Mouse (Mus musculus) cerebellum, postnatal 25 days (tissue): ENCODE results near the gene Tdpoz4.
"Not testable (repeated sequence)": the region's sequence is repeated elsewhere in the genome, so short reads cannot be mapped to it uniquely, and the experiment has no call there.

ENCODE experiments used
- DNase-seq, 2 experiments: peaks; one replicate each; pipeline ENCODE4 v3.0.0; 2021; ENCODE audit warnings: mixed read lengths in 2 of 2

The Tdpoz4 gene

DNA sequence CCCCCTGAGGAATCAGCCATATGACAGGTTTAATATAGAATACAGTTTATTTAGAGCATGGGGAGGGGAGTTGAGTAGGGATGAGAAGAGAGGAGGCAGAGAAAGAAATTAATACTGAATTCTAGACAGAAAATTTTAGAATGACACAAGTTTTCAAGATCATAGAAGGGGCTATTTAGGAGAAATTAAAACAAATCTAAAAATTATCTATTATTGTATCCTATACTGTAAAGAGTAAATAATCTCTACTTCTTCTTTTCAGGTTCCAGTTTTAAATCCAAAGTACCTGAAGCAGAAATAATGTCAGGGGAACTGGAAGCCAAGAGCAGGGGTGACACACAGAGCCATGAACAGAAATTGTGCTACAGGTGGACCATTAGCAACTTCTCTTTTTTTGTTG is at the start of gene Tdpoz4:
TSS of gene Tdpoz4 (plus strand) at position 301 of the 400 bp plus-strand sequence.
- not testable (repeated sequence) for DNase-seq

DNA sequence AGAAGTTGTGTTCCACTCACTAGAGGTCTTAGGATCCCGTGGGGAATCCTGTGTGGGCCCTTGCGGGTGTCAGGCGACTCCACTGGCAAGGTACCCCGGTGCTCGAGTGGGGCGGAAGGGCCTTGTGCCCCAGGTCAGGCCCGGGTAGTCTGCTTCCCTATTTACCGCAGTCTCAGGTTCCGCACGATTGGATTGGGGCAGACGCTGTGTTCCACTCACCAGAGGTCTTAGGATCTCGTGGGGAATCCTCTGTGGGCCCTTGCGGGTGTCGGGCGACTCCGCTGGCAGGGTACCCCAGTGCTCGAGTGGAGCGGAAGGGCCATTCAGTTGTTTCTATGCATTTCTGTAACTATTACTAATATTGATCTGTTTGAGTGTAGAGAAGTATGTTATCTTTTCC is 42.2 kb upstream of the Tdpoz4 start:
- not testable (repeated sequence) for DNase-seq

DNA sequence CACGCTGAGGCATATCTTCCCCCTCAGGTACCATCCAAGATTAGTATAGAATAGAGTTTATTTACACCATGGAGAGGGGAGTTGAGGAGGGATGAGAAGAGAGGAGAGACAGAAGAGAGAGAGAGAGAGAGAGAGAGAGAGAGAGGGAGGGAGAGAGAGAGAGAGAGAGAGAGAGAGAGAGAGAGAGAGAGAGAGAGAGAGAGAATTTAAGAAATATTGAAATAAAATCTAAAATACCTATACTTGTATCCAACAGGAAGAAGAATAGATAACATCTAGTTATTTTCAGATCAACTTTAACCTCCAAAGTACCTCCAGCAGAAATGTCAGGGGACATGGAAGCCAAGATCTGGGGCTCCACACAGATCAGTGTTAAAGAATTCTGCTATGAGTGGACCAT is 23.5 kb upstream of the Tdpoz4 start, which contains the start of gene Gm5773:
TSS of gene Gm5773 (plus strand) at position 301 of the 400 bp plus-strand sequence.
- DNase-seq = not testable (repeated sequence)

DNA sequence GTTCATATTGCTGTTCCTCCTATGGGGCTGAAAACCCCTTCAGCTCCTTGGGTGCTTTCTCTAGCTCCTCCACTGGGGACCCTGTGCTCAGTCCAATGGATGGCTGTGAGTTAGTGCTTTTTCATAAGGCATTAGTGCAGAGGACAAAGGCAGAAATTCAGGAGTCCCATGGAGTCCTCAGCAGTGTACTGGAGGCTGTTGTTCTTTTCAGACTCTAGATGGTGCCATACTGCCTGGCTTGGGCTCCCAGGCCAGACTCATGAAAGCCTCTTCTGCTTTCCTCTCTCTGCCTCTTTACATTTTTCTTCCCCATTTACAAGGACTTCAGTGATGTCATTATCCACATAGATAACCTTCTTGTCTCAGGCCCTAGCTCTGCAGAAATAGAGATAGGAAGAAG is 17.1 kb downstream of the Tdpoz4 start:
- not testable (repeated sequence) for DNase-seq

DNA sequence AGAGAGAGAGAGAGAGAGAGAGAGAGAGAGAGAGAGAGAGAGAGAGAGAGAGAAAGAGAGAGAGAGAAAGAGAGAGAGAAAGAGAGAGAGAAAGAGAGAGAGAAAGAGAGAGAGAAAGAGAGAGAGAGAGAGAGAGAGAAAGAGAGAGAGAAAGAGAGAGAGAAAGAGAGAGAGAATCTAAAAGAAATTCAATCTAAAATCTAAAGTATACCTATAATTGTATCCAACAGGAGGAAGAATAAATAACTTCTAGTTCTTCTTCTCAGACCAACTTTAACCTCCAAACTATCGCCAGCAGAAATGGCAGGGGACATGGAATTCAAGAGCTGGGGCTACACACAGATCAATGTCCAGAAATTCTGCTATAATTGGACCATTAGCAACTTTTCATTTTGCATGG is 29.5 kb downstream of the Tdpoz4 start, which contains the start of gene Tdpoz3:
TSS of gene Tdpoz3 (plus strand) at position 301 of the 400 bp plus-strand sequence.
- DNase-seq = not testable (repeated sequence)
